Mouse (Mus musculus) liver, embryonic 14.5 days (tissue): ENCODE data around the gene Lingo2.

ENCODE experiments used
- CTCF ChIP-seq: IDR thresholded peaks from 2 replicates; pipeline ENCODE4 v1.5.1; 2016; ENCODE audit warnings: antibody characterized with exemption, low read depth, control low read depth
- EP300 ChIP-seq: IDR thresholded peaks from 2 replicates; pipeline ENCODE4 v1.6.1; 2016; ENCODE audit warnings: antibody characterized with exemption, low read depth

DNA sequence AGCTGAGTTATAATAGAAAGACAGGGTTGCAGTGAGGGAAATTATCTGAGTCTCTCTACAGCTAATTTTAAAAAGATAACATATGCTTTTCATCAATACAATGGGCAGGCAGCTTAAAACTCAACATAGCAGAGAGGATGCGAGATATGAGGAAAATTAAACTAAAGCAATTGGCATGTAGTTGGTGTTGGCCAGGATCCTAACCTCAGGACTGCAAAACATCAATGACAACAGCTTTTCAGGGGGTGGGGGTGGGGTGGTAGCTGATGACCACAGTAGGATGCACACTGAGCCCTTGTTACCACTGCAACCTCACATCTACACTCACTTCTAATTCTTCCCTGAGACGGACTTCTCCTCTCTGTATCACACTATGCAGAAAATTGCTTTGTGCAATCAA, 417.7 kb downstream of the Lingo2 start:
- no peak for TF ChIP-seq CTCF
- no peak for TF ChIP-seq EP300
